Mouse (Mus musculus) MEL (cell line): ENCODE results near the gene Nusap1. TPM values are rescaled to one million over a fixed set of nuclear protein-coding genes. Genes with fewer than 3 reads are reported as not detected.

Experiments
- DNase-seq: peaks from one replicate; pipeline ENCODE4 v3.0.0; 2011; ENCODE audit warnings: low read depth, low spot score
- H3K27ac ChIP-seq: 2 replicates; pipeline ENCODE4 v1.5.1; 2012; ENCODE audit warnings: low read depth, mild to moderate bottlenecking, control low read depth, low read length, moderate library complexity; ENCODE audit not compliant: control insufficient read depth
- H3K27me3 ChIP-seq, 2 experiments: fragments of 150-350 bp in 1 of 2; sonication (generic) in 1 of 2; 2 replicates each; pipeline ENCODE4 v1.6.1; 2012; ENCODE audit warnings: low read length in 2 of 2, mild to moderate bottlenecking in 2 of 2, improper control_type of control experiment in 1 of 2, moderate library complexity in 1 of 2; ENCODE audit not compliant: insufficient read depth in 2 of 2, control insufficient read depth in 1 of 2
- H3K36me3 ChIP-seq, 2 experiments: 2 replicates each; pipeline ENCODE4 v1.6.1; 2012 to 2014; ENCODE audit warnings: low read length in 2 of 2, improper control_type of control experiment in 1 of 2, inconsistent platforms in 1 of 2, mild to moderate bottlenecking in 1 of 2; ENCODE audit not compliant: insufficient read depth in 2 of 2, control insufficient read depth in 1 of 2
- H3K4me1 ChIP-seq, 2 experiments: fragments of 150-350 bp in 1 of 2; sonication (generic) in 1 of 2; 2 replicates each; pipeline ENCODE4 v1.6.1; 2012; ENCODE audit warnings: low read length in 2 of 2, improper control_type of control experiment in 1 of 2, mild to moderate bottlenecking in 1 of 2; ENCODE audit not compliant: insufficient read depth in 2 of 2, control insufficient read depth in 1 of 2
- H3K4me3 ChIP-seq, 2 experiments: fragments of 150-350 bp in 1 of 2; sonication (generic) in 1 of 2; 2 replicates each; pipeline ENCODE4 v1.5.1; 2012; ENCODE audit warnings: low read depth in 2 of 2, low read length in 2 of 2, mild to moderate bottlenecking in 2 of 2, moderate library complexity in 2 of 2, control low read depth in 1 of 2, improper control_type of control experiment in 1 of 2; ENCODE audit not compliant: control insufficient read depth in 1 of 2, insufficient read depth in 1 of 2
- H3K79me2 ChIP-seq: 2 replicates; pipeline ENCODE4 v1.6.1; 2012; ENCODE audit warnings: mild to moderate bottlenecking, low read length, moderate library complexity; ENCODE audit not compliant: control insufficient read depth, poor library complexity, insufficient read depth
- H3K9ac ChIP-seq: 2 replicates; pipeline ENCODE4 v1.6.1; 2012; ENCODE audit warnings: low read depth, mild to moderate bottlenecking, control low read depth, low read length, moderate library complexity; ENCODE audit not compliant: control insufficient read depth, poor library complexity, severe bottlenecking
- H3K9me3 ChIP-seq: fragments of 150-350 bp; sonication (generic); replicated peaks from 2 replicates; pipeline ENCODE4 v1.6.1; 2012; ENCODE audit warnings: mild to moderate bottlenecking, low read length, improper control_type of control experiment, moderate library complexity; ENCODE audit not compliant: insufficient read depth
- BHLHE40 ChIP-seq: IDR thresholded peaks from 2 replicates; pipeline ENCODE4 v1.6.1; 2012; ENCODE audit warnings: low read depth, mild to moderate bottlenecking, inconsistent platforms, low read length, improper control_type of control experiment, borderline replicate concordance
- CHD1 ChIP-seq: IDR thresholded peaks from 2 replicates; pipeline ENCODE4 v1.6.1; 2012; ENCODE audit warnings: low read depth, mild to moderate bottlenecking, inconsistent platforms, low read length, improper control_type of control experiment
- CTCF ChIP-seq, 3 experiments: IDR thresholded peaks in 2 of 3; conservative IDR thresholded peaks in 1 of 3; 2 replicates each; pipeline ENCODE4 v1.5.1; 2011 to 2012; ENCODE audit warnings: low read length in 3 of 3, low read depth in 2 of 3, mild to moderate bottlenecking in 2 of 3, improper control_type of control experiment in 1 of 3, inconsistent platforms in 1 of 3, mixed read lengths in 1 of 3, moderate library complexity in 1 of 3; ENCODE audit not compliant: control insufficient read depth in 1 of 3, insufficient read depth in 1 of 3, poor library complexity in 1 of 3, severe bottlenecking in 1 of 3
- E2F4 ChIP-seq: IDR thresholded peaks from 2 replicates; pipeline ENCODE4 v1.6.1; 2011; ENCODE audit warnings: low read depth, low read length, improper control_type of control experiment, borderline replicate concordance
- ELF1 ChIP-seq: IDR thresholded peaks from 2 replicates; pipeline ENCODE4 v1.6.1; 2014; ENCODE audit warnings: low read depth, mild to moderate bottlenecking, inconsistent platforms, low read length, improper control_type of control experiment, moderate library complexity
- EP300 ChIP-seq, 2 experiments: IDR thresholded peaks; 2 replicates each; pipeline ENCODE4 v1.6.1; 2011; ENCODE audit warnings: improper control_type of control experiment in 2 of 2, low read length in 2 of 2, low read depth in 1 of 2, mild to moderate bottlenecking in 1 of 2
- GABPA ChIP-seq: IDR thresholded peaks from 2 replicates; pipeline ENCODE4 v1.6.1; 2012; ENCODE audit warnings: low read depth, mild to moderate bottlenecking, inconsistent platforms, low read length, improper control_type of control experiment, moderate library complexity
- GATA1 ChIP-seq: IDR thresholded peaks from 2 replicates; pipeline ENCODE4 v1.6.1; 2011; ENCODE audit warnings: low read depth, low read length, improper control_type of control experiment
- HCFC1 ChIP-seq: IDR thresholded peaks from 2 replicates; pipeline ENCODE4 v1.6.1; 2012; ENCODE audit warnings: low read depth, mild to moderate bottlenecking, inconsistent platforms, low read length, improper control_type of control experiment, moderate library complexity
- JUND ChIP-seq: IDR thresholded peaks from 2 replicates; pipeline ENCODE4 v1.6.1; 2011; ENCODE audit warnings: low read depth, mild to moderate bottlenecking, improper control_type of control experiment, low read length
- KAT2A ChIP-seq: conservative IDR thresholded peaks from 2 replicates; pipeline ENCODE4 v1.6.1; 2012; ENCODE audit warnings: low read depth, low read length, improper control_type of control experiment, inconsistent platforms
- MAFK ChIP-seq: IDR thresholded peaks from 2 replicates; pipeline ENCODE4 v1.6.1; 2011; ENCODE audit warnings: low read depth, mild to moderate bottlenecking, low read length, improper control_type of control experiment, borderline replicate concordance
- MAZ ChIP-seq: IDR thresholded peaks from 2 replicates; pipeline ENCODE4 v1.6.1; 2012; ENCODE audit warnings: low read depth, mild to moderate bottlenecking, inconsistent platforms, low read length, improper control_type of control experiment
- MXI1 ChIP-seq: IDR thresholded peaks from 2 replicates; pipeline ENCODE4 v1.6.1; 2011; ENCODE audit warnings: mild to moderate bottlenecking, low read depth, low read length, improper control_type of control experiment
- NRF1 ChIP-seq: IDR thresholded peaks from 2 replicates; pipeline ENCODE4 v1.6.1; 2014; ENCODE audit warnings: low read depth, mild to moderate bottlenecking, inconsistent platforms, low read length, improper control_type of control experiment, moderate library complexity; ENCODE audit not compliant: poor library complexity, insufficient read depth, severe bottlenecking
- POLR2A ChIP-seq, 2 experiments: IDR thresholded peaks; 2 replicates each; pipeline ENCODE4 v1.6.1; 2011 to 2012; ENCODE audit warnings: low read length in 2 of 2, mild to moderate bottlenecking in 2 of 2, control low read depth in 1 of 2, improper control_type of control experiment in 1 of 2, low read depth in 1 of 2, moderate library complexity in 1 of 2; ENCODE audit not compliant: control insufficient read depth in 1 of 2, insufficient read depth in 1 of 2, poor library complexity in 1 of 2
- POLR2AphosphoS2 ChIP-seq: IDR thresholded peaks from 2 replicates; pipeline ENCODE4 v1.6.1; 2011; ENCODE audit warnings: low read length, improper control_type of control experiment
- POLR2AphosphoS5 ChIP-seq: IDR thresholded peaks from 2 replicates; pipeline ENCODE4 v1.6.1; 2012; ENCODE audit warnings: low read depth, borderline replicate concordance, mild to moderate bottlenecking, inconsistent platforms, low read length, moderate library complexity, mixed read lengths
- RAD21 ChIP-seq: IDR thresholded peaks from 2 replicates; pipeline ENCODE4 v1.6.1; 2011; ENCODE audit warnings: mild to moderate bottlenecking, low read depth, low read length, improper control_type of control experiment
- RCOR1 ChIP-seq: IDR thresholded peaks from 2 replicates; pipeline ENCODE4 v1.6.1; 2012; ENCODE audit warnings: low read depth, mild to moderate bottlenecking, inconsistent platforms, low read length, improper control_type of control experiment
- SIN3A ChIP-seq: IDR thresholded peaks from 2 replicates; pipeline ENCODE4 v1.6.1; 2012; ENCODE audit warnings: low read length, improper control_type of control experiment, inconsistent platforms
- SMC3 ChIP-seq: IDR thresholded peaks from 2 replicates; pipeline ENCODE4 v1.6.1; 2011; ENCODE audit warnings: low read depth, low read length, improper control_type of control experiment
- TAL1 ChIP-seq: IDR thresholded peaks from 2 replicates; pipeline ENCODE4 v1.6.1; 2012; ENCODE audit warnings: mild to moderate bottlenecking, inconsistent platforms, low read length, moderate library complexity, mixed read lengths
- TBP ChIP-seq: IDR thresholded peaks from 2 replicates; pipeline ENCODE4 v1.8.0; 2011; ENCODE audit warnings: low read depth, low read length, improper control_type of control experiment
- TCF12 ChIP-seq: IDR thresholded peaks from 2 replicates; pipeline ENCODE4 v1.6.1; 2014; ENCODE audit warnings: low read depth, mild to moderate bottlenecking, inconsistent platforms, low read length, improper control_type of control experiment, moderate library complexity
- UBTF ChIP-seq: IDR thresholded peaks from 2 replicates; pipeline ENCODE4 v1.6.1; 2012; ENCODE audit warnings: low read depth, mild to moderate bottlenecking, inconsistent platforms, low read length, improper control_type of control experiment, moderate library complexity, borderline replicate concordance; ENCODE audit not compliant: insufficient read depth
- USF1 ChIP-seq: IDR thresholded peaks from 2 replicates; pipeline ENCODE4 v1.6.1; 2014; ENCODE audit warnings: low read depth, mild to moderate bottlenecking, inconsistent platforms, low read length, improper control_type of control experiment, moderate library complexity
- USF2 ChIP-seq, 2 experiments: IDR thresholded peaks; 2 replicates each; pipeline ENCODE4 v1.6.1; 2011 to 2012; ENCODE audit warnings: improper control_type of control experiment in 2 of 2, low read length in 2 of 2, borderline replicate concordance in 1 of 2, inconsistent platforms in 1 of 2, low read depth in 1 of 2, mild to moderate bottlenecking in 1 of 2; ENCODE audit not compliant: insufficient read depth in 1 of 2
- ZC3H11A ChIP-seq: IDR thresholded peaks from 2 replicates; pipeline ENCODE4 v1.6.1; 2012; ENCODE audit warnings: low read depth, mild to moderate bottlenecking, inconsistent platforms, low read length, improper control_type of control experiment
- polyA plus RNA-seq, 2 experiments: library from polyadenylated mRNA; stranded (reverse) in 1 of 2; unstranded in 1 of 2; fragments of >175 nt in 1 of 2; fragments of >200 nt in 1 of 2; gene quantifications; 2 replicates each; pipeline versions ENCODE4 v1.2.1 to v1.2.4; 2012; ENCODE audit warnings: low replicate concordance in 2 of 2, low read depth in 1 of 2; ENCODE audit not compliant: insufficient read length in 2 of 2, insufficient read depth in 1 of 2, missing spikeins in 1 of 2
- total RNA-seq: library from RNA; depleted of rRNA; stranded (reverse); fragments of 300-350 nt; gene quantifications from 2 replicates; pipeline ENCODE4 v1.2.3, GENCODE M21; 2012

Nusap1 gene
- total and polyA plus RNA-seq, 3 experiments, result 17.0 to 28.2 TPM; not detected in 1

DNA sequence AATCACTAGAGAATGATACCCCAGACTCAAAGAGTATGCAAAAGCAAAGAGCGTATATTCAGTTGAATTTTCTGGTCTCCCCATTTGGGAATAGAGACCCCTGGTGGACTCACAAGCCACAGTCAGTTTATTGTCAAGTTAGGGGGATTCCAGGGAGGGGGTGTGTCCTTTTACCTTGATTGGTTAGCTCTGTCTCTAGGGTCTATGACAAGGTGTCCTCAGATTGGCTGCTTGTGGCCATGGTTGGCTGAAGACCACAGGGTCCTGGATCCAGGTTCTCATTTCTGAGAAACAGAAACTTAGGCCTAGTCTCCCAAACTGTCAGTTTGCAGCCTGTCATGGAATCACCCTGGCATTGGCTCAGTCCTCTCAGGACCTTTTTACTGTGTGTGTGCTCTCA, 18.7 kb downstream of the Nusap1 start:
- no peaks in the 10 kb centered on the region for H3K79me2 ChIP-seq
- H3K9me3 ChIP-seq, result no peaks in the 10 kb centered on the region
- H3K4me3 ChIP-seq, result no peak overlapping the region
- DNase-seq, result no peak
- H3K4me1 ChIP-seq, result peaks cover 9 to 14% of the 10 kb centered on the region in 2 experiments
- H3K9ac ChIP-seq, result no peak overlapping the region
- TF ChIP-seq POLR2A (IDR thresholded peaks at IDR 0.05; ENCODE audit: control insufficient read depth in 1 of 2, insufficient read depth in 1 of 2, low read depth in 1 of 2, low read length in 2 of 2, poor library complexity in 1 of 2), result no peak
- TF ChIP-seq CTCF (IDR thresholded peaks at IDR 0.05 in 2 of 3, conservative IDR thresholded peaks at IDR 0.05 in 1 of 3; ENCODE audit: control insufficient read depth in 1 of 3, insufficient read depth in 1 of 3, low read depth in 2 of 3, low read length in 3 of 3, poor library complexity in 1 of 3, severe bottlenecking in 1 of 3), result peak in 1 of 3 experiments; percentile 2; a peak in 1 of 6 replicates
- no peaks in the 10 kb centered on the region for H3K27me3 ChIP-seq
- H3K36me3 ChIP-seq, result peaks cover 17 to 19% of the 10 kb centered on the region in 2 experiments
- H3K27ac ChIP-seq, result no peak overlapping the region

DNA sequence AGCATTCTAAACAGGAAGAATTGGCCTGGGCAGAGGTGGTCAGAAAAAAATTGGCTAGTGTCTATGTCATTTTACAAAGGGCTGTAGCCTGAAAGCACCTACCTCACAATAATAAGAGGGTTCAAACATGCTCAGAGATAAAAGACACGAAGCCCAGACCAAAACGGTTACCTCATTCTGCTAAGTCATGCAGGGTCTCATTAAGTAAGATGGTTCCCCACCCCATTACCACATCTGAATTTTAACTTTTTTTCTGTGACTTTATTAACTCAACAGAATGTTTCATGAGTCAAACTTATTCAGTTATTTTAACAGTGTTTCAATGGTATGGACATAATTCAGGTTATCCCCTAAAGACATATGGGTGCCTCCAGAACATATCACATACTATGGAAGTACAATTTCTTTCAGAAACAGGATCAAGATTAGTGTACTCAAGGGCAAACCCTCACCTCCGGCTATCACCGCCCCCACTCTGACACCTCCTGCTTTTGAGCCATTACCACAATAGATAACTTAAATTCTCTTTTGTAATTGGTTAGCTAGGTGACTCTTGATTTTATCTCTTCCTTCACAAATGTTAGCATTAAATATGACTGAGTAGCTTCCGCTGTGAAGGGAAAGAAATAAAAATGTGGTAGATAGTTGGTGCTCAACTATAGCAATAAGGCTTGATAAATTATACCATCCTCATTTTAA, 23.3 kb downstream of the Nusap1 start:
- DNase-seq, result peak; percentile 85
- Histone ChIP-seq H3K36me3 (peaks cover 16 to 25% of the 10 kb centered on the region in 2 experiments), H3K9me3 (no peaks in the 10 kb centered on the region), H3K27me3 (no peaks in the 10 kb centered on the region), H3K9ac (peak overlapping the region; percentile 46), H3K79me2 (no peaks in the 10 kb centered on the region), H3K4me1 (peaks cover 9 to 17% of the 10 kb centered on the region in 2 experiments), H3K4me3 (no peak overlapping the region), H3K27ac (peak overlapping the region; percentile 97)
- no peak for TF ChIP-seq KAT2A
- peak; percentile 53 to 74; a peak in 3 of 4 replicates for TF ChIP-seq EP300 (IDR thresholded peaks at IDR 0.05; ENCODE audit: low read depth in 1 of 2, low read length in 2 of 2)
- no peak for TF ChIP-seq HCFC1
- TF ChIP-seq MXI1, result peak; percentile 35
- peak; percentile 88 for TF ChIP-seq GATA1
- no peak for TF ChIP-seq USF2 (IDR thresholded peaks at IDR 0.05; ENCODE audit: borderline replicate concordance in 1 of 2, insufficient read depth in 1 of 2, low read depth in 1 of 2, low read length in 2 of 2)
- no peak for TF ChIP-seq CTCF (IDR thresholded peaks at IDR 0.05 in 2 of 3, conservative IDR thresholded peaks at IDR 0.05 in 1 of 3; ENCODE audit: control insufficient read depth in 1 of 3, insufficient read depth in 1 of 3, low read depth in 2 of 3, low read length in 3 of 3, poor library complexity in 1 of 3, severe bottlenecking in 1 of 3)
- TF ChIP-seq TAL1, result no peak
- TF ChIP-seq ZC3H11A, result no peak
- TF ChIP-seq POLR2AphosphoS5, result no peak
- TF ChIP-seq UBTF, result no peak
- no peak for TF ChIP-seq JUND
- TF ChIP-seq POLR2AphosphoS2, result no peak
- peak; percentile 58; the same call in 1 of the 2 replicates for TF ChIP-seq TBP
- TF ChIP-seq E2F4, result no peak
- TF ChIP-seq GABPA, result no peak; the same call in 1 of the 2 replicates
- TF ChIP-seq ELF1, result no peak
- TF ChIP-seq POLR2A (IDR thresholded peaks at IDR 0.05; ENCODE audit: control insufficient read depth in 1 of 2, insufficient read depth in 1 of 2, low read depth in 1 of 2, low read length in 2 of 2, poor library complexity in 1 of 2), result peak in 1 of 2 experiments; percentile 40; a peak in 1 of 4 replicates
- no peak for TF ChIP-seq RCOR1
- no peak for TF ChIP-seq MAFK
- TF ChIP-seq NRF1, result no peak
- peak; percentile 50 for TF ChIP-seq TCF12
- TF ChIP-seq SMC3, result no peak
- TF ChIP-seq MAZ, result no peak
- no peak for TF ChIP-seq BHLHE40
- TF ChIP-seq CHD1, result no peak
- TF ChIP-seq SIN3A, result peak; percentile 64; the same call in 1 of the 2 replicates
- no peak for TF ChIP-seq RAD21
- no peak for TF ChIP-seq USF1
